Mouse (Mus musculus): ENCODE data around the gene Nanog.

DNA sequence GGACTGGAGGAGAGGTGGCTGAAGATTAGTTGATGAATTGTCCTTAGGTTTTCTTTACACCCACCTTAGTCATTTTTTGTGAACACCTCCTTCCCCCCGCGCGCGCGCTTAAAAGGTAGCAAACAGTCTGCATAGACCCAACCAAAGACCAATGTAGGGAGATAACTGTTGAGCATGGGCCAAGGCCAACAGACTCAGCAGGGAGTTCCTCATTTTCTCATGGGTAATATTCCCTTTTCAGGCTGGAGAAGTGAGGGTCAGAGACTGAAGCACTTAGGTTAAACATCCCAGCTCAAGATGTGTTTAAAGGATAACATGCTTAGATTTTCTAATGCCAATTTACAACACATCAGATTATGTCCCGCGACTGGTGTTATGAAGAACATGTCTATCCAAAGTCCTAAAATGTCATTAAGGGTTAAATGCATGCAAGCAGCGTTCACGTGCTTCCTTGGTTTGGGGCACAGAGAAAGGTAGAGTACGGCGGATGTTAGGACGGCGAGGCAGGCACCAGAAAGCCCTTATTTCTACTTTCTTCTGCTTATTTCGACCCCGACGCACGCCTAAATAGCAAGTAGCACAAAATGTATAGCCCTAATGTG lies 56.7 kb downstream of the Nanog start:
- no peak for TF ChIP-seq CTCF (IDR thresholded peaks at IDR 0.05; ENCODE audit: low read depth, low read length)
- no peak for TF ChIP-seq GATA1 (IDR thresholded peaks at IDR 0.05; ENCODE audit: borderline replicate concordance, low read length)
- no peak for TF ChIP-seq GATA2 (IDR thresholded peaks at IDR 0.05; ENCODE audit: borderline replicate concordance, low read depth, low read length)
- TF ChIP-seq TAL1 (conservative IDR thresholded peaks at IDR 0.05; ENCODE audit: low read depth, low read length): no peak
- no peak for TF ChIP-seq POLR2AphosphoS5 (IDR thresholded peaks at IDR 0.05; ENCODE audit: insufficient replicate concordance, low read depth, low read length)

Data from G1E (cell line).